Mouse (Mus musculus) A20 (cell line): ENCODE measurements at regions not wholly inside any gene's neighbourhood (a gene's known extent, or its start where the extent isn't known, plus 50 kb on each side); places are given as distances from the start of the nearest gene placed in this dataset.
"Not testable (repeated sequence)": the region's sequence is repeated elsewhere in the genome, so short reads cannot be mapped to it uniquely, and the experiment has no call there.

Experiments
- DNase-seq: peaks from one replicate; pipeline ENCODE4 v3.0.0-alpha.2; 2011; ENCODE audit warnings: low read depth, low spot score

DNA sequence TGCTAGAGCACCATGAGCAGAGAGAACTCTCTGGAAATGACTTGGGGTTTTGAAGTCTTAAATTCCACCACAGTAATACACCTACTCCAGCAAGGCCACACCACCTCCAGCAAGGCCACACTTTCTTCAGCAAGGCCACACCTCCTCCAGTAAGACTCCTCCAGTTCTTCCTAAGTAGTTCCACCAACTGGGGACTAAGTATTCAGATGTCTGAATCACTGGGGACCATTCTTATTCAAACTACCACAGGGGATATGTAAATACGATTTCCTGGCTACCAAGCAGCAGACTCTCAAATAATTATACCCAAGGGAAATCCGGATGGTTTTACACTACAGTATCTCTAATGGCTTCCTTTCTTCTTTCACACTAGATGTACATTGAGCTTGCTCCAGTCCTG is 598.7 kb upstream of the Igfbp3 start:
- DNase-seq = no peak

DNA sequence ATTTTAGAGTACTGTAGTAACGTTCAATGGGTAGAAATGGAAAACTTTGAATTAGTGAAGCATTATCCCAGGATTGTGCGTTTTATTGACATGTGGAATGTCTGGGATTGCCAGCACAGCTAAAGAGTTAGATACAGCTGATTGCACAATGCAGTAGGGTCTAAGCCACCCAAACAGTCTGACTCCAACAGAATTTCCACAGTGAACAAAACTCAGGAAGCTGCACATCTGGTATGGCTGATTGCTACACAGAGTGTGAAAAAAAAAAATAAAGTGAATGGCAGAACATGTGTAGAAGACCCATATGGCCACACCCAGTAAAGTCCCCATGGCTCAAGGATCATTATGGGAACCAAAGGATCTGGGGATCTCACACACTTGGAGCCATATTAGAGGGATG is 596.0 kb upstream of the Igfbp3 start:
- DNase-seq = no peak

DNA sequence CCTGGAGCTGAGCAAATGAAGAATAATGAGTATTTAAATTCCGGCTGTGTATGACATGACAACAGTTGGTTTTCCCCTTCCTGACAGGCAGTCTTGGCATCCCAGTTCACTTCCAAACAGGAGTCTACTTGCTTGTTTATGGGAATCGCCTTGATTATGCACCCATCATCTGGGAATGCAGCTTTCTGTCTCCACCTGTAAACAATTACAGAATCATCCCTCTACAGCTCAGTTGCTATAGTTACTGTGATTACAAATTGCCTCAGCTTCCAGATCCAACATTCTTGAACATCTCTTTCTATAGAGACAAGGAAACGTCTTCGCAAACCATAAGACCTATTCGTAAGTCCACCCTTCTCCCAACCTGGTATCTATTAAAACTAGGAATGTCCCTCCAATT is 582.6 kb upstream of the Igfbp3 start:
- no peak for DNase-seq

- DNase-seq = no peak
Measured at GRCm38 (mm10) chr11:7794206-7794605, 580.5 kb upstream of the Igfbp3 start.

GRCm38 (mm10) chr11:7780476-7781112 is 566.9 kb upstream of the Igfbp3 start:
- DNase-seq = no peak

GRCm38 (mm10) chr11:7775361-7775760 is 561.6 kb upstream of the Igfbp3 start:
- not testable (repeated sequence) for DNase-seq

- DNase-seq = no peak
Measured at GRCm38 (mm10) chr11:7765303-7765702, 551.6 kb upstream of the Igfbp3 start.

DNA sequence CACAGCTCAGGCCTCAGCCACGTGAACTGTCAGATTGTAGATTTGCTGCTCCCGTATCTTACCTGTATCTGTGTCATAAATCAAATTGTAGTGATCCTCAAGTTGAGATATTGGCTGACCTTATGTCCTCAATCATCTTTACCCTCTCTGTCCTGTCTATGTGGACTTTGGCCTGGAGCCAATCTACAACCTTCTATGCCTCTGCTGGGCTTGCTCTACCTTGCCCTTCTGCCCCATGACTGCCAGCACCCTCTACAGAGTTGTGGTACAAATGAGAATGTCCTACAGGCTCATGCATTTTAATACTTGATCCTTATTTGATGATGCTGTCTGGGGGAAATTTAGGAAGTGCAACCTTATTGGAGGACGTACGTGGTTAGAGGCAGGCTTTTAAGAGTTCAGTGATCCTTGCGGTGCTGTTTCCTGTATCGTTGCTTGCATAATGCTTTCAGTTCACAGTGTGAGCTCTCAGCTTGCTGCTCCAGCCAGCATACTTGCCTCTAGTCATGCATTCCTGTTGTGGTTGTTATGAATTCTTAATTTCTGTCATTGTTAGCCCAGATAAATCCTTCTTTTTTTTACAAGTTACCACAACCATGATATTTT is 545.2 kb upstream of the Igfbp3 start:
- DNase-seq = no peak
